Mouse (Mus musculus): Measurements from ENCODE around the gene Tsga10ip.
"Not testable (repeated sequence)": the region's sequence is repeated elsewhere in the genome, so short reads cannot be mapped to it uniquely, and the experiment has no call there.

Gene Tsga10ip

DNA sequence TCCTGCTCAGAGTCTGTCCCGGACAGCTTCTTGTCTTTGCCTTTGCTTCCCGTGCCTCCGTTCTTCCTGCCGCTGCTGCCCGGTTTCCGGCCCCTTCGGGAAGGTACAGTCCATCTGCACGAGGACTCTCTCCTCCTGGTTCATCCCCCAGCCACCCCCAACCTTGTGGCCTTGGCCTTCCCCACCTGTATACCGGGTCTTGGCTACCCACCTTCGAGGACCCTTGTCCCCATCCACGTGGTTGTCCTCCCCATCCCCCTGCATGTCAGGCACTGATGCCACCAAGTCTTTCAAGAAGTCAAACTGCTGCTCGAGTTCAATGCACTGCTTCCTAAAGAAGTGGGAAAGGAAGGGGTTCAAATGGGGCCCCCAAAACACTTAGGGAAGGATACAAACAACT, 21.2 kb upstream of the Tsga10ip start:
- peak; percentile 57 for DNase-seq

DNA sequence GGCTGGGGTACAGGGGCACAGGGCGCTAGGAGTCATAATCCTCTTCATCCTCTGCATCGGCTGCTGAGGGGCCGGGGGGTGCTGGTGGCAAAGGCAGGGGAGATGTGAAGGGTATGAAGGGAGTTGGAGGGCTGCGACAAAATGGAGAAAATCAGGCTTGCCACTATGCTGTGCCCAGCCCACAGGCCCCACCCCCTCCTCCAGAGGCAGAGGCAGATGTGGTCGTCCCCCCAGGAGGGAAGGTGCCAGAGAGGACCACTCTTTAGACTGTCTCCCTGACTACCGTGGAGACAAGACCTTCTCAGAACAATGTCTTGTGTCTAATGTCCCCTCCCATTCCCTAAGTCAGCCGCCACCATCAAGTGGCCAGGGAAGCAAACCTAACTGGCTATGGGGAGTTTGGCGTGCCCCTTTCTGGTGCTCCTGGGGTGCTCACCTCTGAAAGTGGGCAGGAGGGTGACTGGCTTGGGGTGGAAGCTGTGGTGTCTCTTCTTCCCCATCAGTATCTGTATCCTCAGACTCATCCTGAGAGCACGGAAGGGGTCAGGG, 20.6 kb upstream of the Tsga10ip start:
- DNase-seq: peak; percentile 61

- peak; percentile 71 for DNase-seq
Measured at GRCm38 (mm10) chr19:5422267-5422666, 19.9 kb upstream of the Tsga10ip start.

GRCm38 (mm10) chr19:5421784-5422183, 19.5 kb upstream of the Tsga10ip start:
- DNase-seq: no peak

GRCm38 (mm10) chr19:5420579-5420978, 18.3 kb upstream of the Tsga10ip start:
- no peak for DNase-seq

GRCm38 (mm10) chr19:5419630-5420029, 17.3 kb upstream of the Tsga10ip start:
- DNase-seq: no peak

- no peak for DNase-seq
Measured at GRCm38 (mm10) chr19:5418750-5419466, 16.6 kb upstream of the Tsga10ip start.

- no peak for DNase-seq
Measured at GRCm38 (mm10) chr19:5414534-5414957, 12.2 kb upstream of the Tsga10ip start.

- no peak for DNase-seq
Measured at GRCm38 (mm10) chr19:5413840-5414239, 11.5 kb upstream of the Tsga10ip start.

- DNase-seq: no peak
Measured at GRCm38 (mm10) chr19:5411961-5412360, 9.6 kb upstream of the Tsga10ip start.

DNA sequence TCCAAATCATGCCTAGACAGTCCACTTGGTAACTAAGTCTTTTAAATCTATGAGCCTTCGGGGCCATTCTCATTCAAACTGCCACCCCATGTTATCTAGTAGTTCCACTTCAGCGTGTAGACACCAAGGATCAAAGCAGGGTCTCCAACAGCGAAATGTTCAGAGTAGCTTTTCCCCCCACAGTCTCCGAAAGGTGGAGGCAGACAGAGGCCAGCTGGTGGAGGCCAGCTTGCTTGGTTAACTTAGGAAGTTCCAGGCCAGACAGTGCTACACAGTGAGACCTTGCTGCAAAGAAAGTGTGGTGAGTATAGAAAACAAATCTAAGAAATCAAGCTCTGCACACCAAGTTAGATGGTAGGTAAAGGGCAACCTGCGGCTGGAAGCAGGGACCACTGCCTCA, 8.3 kb upstream of the Tsga10ip start:
- DNase-seq: no peak

DNA sequence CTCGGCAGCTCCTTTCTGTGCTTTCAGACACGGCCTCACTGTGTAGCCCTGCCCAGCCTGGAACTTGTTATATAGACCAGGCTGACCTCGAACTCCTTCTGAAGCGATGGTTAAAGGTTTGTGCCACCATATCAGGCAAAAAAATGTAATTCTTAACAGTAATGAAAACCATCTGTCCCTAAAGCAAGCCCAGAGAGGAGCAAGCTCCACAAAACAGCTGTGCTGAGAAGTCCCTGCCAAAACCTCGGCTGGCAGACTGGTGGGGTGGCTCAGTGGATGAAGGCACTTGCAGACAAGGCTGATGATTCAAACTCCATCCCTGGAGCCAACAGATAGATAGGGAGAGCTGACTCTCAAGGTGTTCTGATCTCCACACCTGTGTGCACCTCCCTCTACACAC, 6.7 kb upstream of the Tsga10ip start:
- no peak for DNase-seq

DNA sequence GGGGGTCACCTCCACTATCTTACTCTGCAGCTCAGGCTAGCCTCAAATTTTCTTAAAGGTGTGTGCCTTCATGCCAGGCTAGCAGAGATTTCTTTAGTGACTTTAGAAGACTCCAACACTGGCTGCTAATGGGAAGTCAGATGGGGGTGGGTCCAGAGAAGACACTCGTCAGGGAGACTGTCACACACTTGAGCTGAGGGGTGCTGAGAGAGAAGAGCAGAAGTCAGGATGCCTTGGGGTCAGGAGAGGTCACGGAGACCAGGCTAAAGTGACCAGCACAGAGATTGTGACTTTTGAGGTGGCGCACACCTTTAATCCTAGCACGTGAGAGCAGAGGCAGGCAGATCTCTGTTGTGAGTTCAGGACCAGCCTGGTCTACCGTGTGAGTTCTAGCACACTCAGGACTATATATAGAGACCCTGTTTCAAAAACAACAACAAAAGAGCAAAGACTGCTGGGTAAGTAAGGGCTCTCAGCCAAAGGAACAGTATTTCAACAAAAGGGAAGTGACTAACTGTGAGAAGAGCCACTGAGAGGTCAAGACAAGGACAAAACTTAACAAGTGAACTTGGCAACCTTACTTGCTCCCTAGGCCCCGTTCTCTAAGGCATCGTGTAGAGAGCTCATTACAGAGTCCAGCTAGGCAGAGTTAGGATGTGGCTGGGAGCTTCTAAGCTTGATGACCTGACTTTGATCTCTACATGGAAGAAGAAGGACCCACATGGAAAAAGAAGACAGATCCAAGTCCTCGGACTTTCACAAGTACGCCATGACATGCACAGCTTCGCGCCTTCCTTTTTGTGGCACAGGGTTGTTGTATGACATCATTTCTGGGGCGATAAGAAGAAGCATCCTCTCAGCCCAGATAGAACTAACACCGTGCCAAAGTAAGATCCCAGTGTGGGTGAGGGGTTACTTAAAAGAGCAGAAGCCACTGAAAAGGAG, 6.0 kb upstream of the Tsga10ip start:
- no peak for DNase-seq

DNA sequence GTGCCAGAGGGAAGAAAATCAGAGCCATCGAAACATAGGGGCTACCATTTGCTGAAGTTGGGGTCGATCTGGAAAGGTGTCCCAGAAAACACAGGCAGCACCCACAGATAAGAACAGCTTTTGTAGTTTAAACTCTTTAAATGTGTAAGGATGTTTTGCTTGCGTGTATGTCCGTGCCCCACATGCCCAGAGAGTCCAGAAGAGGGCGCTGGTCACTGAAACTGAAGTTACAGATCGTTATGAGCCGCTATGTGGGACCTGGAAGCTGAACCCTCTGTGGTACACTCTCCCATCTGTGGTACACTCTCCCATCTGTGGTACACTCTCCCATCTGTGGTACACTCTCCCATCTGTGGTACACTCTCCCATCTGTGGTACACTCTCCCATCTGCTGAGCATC, 4.8 kb upstream of the Tsga10ip start:
- peak; percentile 75 for DNase-seq

DNA sequence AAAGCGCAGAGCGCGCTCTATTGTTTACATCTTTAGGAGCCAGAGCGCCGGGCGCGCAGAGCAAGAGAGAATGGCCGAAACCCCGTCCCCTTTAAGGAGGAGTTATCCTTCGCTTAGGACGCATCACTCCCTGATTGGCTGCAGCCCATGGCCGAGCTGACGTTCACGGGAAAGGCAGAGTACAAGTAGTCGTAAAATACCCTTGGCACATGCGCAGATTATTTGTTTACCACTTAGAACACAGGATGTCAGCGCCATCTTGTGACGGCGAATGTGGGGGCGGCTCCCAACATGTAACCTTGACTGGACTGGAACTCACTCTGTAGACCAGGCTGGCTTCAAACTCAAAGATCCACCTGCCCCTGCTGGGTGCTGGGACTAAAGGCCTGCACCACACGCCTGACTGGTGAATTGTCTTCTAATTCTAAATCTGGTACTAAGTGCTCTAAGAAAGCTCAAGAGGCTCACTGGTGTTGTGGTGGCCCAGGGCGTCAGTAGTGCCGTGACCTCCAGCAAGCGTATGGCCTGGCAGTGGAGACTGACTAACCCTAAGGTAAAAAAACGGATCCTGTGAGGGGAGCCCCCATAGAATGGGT, 4.3 kb upstream of the Tsga10ip start:
- peak; percentile 76 for DNase-seq

DNA sequence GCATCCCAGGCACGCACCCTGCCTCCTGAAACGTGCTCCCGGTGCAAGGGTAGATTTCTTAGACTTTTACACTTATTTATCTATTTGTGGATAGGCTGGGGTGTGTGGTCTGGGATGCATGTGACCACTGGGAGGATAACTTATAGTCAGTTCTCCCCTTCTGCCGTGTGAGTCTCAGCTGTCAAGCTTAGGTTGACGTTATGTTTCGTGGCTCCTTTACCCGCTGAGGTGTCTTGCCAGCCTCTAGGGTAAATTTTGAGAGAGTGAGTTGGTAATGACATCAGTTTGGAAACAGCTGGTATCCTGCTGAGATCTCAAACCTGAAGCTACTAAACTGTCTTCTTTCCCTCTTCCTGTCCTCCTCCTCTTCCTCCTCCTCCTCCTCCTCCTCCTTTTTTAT, 3.6 kb upstream of the Tsga10ip start:
- DNase-seq: no peak

DNA sequence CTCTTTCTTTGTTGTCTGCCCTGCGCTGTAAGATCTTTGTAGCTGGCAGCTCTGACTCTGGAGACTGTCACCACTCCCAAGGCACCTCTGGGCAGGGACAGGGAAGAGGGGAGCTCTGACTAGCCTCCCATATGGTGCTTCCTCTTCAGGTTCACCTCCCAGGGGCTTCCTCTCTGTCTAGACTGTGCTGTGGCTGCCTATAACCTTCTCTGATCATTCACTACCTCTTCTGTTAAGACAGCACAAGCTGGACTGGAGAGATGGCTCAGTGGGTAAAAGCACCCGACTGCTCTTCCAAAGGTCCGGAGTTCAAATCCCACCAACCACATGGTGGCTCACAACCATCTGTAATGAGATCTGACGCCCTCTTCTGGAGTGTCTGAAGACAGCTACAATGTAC, 1.3 kb downstream of the Tsga10ip start:
- not testable (repeated sequence) for DNase-seq

GRCm38 (mm10) chr19:5395371-5395770, 7.0 kb downstream of the Tsga10ip start:
- DNase-seq: no peak

GRCm38 (mm10) chr19:5394168-5394567, 8.2 kb downstream of the Tsga10ip start:
- peak; percentile 79 for DNase-seq

GRCm38 (mm10) chr19:5392892-5393291, 9.4 kb downstream of the Tsga10ip start:
- peak; percentile 74 for DNase-seq

DNA sequence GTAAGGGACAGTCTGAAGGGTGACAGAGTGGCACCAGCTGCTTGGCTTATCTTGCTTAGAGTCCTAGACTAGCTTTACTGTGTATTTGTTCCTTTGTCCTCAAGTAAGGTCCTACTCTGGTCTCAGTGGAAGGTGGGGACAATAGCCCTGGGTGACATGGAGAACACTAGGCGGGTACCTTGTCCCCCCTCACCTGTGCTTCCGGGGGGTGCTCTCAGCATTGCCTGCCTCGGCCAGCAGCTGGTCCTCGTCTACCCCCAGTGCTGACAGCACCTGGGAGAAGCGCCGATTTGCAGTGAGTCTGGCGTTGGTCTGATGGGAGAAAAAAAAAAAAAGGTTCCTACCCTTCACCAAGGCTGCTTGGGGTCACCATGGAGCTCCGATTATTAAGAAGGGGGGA, 11.9 kb downstream of the Tsga10ip start:
- DNase-seq: no peak

GRCm38 (mm10) chr19:5389647-5390046, 12.7 kb downstream of the Tsga10ip start:
- DNase-seq: peak; percentile 54

DNA sequence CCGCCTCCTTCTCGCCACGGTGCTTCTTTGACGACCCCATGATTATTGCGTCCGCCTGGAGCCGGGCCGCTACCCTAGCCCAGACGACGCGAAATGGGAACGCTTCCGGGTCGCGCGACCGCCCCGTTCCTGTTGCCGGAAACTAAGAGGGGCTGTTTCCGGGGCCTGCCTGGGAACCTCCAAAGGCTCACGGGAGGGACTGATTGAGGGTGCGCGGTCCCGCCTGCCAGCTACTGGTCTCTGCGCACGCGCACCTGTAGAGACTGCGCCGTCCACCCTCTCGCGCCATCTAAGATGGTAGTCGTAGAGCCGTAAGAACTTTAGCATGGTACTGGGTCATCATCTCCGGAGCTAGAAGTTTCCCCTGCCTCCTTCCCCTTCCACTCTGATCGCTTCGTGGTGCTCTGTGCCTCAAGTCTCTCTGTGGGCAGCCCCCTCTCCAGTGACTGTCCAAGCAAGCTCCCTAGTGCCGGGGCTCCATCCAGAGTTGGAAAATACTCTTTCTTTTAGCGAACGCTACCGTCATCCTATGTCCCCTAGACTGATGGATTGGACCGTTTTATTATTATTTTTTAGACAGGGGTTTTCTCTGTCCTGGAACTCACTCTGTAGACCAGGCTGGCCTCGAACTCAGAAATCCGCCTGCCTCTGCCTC, 13.6 kb downstream of the Tsga10ip start, which contains the start of gene Sart1:
Sart1 (minus strand) TSS at position 116 of the 655 bp plus-strand sequence.
- peak; percentile 97 for DNase-seq

All from cerebellum, adult 11-12 months (tissue).